Mouse (Mus musculus): ENCODE data around the gene Muc4.

GRCm38 (mm10) chr16:32815160-32815605 is 79.5 kb downstream of the Muc4 start:
- TF ChIP-seq CTCF (IDR thresholded peaks at IDR 0.05; ENCODE audit: extremely low read depth, insufficient read depth, low read length) = no peak
- TF ChIP-seq POLR2A (IDR thresholded peaks at IDR 0.05; ENCODE audit: extremely low read depth, insufficient read depth, low read length) = no peak

Measured in cortical plate, adult 2 months (tissue).